Mouse (Mus musculus) erythroblast, embryonic 14.5 days (primary cell): ENCODE data around the gene Il2rb. TPM values are rescaled to one million over a fixed set of nuclear protein-coding genes. Genes with fewer than 3 reads are reported as not detected.
A peak's percentile ranks its signal among the peaks of the same experiment; 100 is the strongest.

Source experiments
- H3K27me3 ChIP-seq: 2 replicates; pipeline ENCODE4 v1.6.1; 2012; ENCODE audit warnings: inconsistent platforms; ENCODE audit not compliant: control insufficient read depth
- H3K36me3 ChIP-seq: 2 replicates; pipeline ENCODE4 v1.6.1; 2012; ENCODE audit warnings: mild to moderate bottlenecking, inconsistent platforms; ENCODE audit not compliant: control insufficient read depth
- H3K4me1 ChIP-seq: 2 replicates; pipeline ENCODE4 v1.6.1; 2012; ENCODE audit warnings: inconsistent platforms; ENCODE audit not compliant: control insufficient read depth
- H3K4me3 ChIP-seq: replicated peaks from 2 replicates; pipeline ENCODE3; 2012; ENCODE audit warnings: moderate library complexity, mild to moderate bottlenecking, inconsistent platforms
- H3K9me3 ChIP-seq: 2 replicates; pipeline ENCODE4 v1.6.1; 2012; ENCODE audit warnings: low read length, inconsistent platforms, mixed read lengths; ENCODE audit not compliant: control insufficient read depth
- GATA1 ChIP-seq: IDR thresholded peaks from 2 replicates; pipeline ENCODE4 v1.6.1; 2012; ENCODE audit warnings: low read length, inconsistent platforms, mixed read lengths
- TAL1 ChIP-seq: IDR thresholded peaks from 3 replicates; pipeline ENCODE4 v1.6.1; 2012; ENCODE audit warnings: low read length, inconsistent platforms, mixed read lengths
- polyA plus RNA-seq: library from polyadenylated mRNA; stranded (reverse); fragments of >175 nt; gene quantifications from 2 replicates; pipeline ENCODE4 v1.2.3, GENCODE M21; 2012

Gene Il2rb
- polyA plus RNA-seq, 1 experiment, result 0.01 TPM

GRCm38 (mm10) chr15:78479470-78479869 is 15.6 kb downstream of the Il2rb start:
- H3K9me3 ChIP-seq, result peaks cover 3% of the 10 kb centered on the region
- no peaks in the 10 kb centered on the region for H3K36me3 ChIP-seq
- TF ChIP-seq TAL1, result no peak
- no peaks in the 10 kb centered on the region for H3K27me3 ChIP-seq
- no peaks in the 10 kb centered on the region for H3K4me1 ChIP-seq
- no peak overlapping the region for H3K4me3 ChIP-seq

- no peak for TF ChIP-seq GATA1
- no peak for TF ChIP-seq TAL1
- Histone ChIP-seq H3K27me3 (no peaks in the 10 kb centered on the region), H3K36me3 (no peaks in the 10 kb centered on the region), H3K9me3 (peaks cover 3% of the 10 kb centered on the region), H3K4me1 (no peaks in the 10 kb centered on the region), H3K4me3 (no peak overlapping the region)
Observed at GRCm38 (mm10) chr15:78478073-78478472, 17.0 kb downstream of the Il2rb start.

GRCm38 (mm10) chr15:78476878-78477277 is 18.2 kb downstream of the Il2rb start:
- H3K9me3 ChIP-seq, result peaks cover 3% of the 10 kb centered on the region
- H3K27me3 ChIP-seq, result no peaks in the 10 kb centered on the region
- no peaks in the 10 kb centered on the region for H3K4me1 ChIP-seq
- no peak for TF ChIP-seq TAL1
- no peak for TF ChIP-seq GATA1
- no peaks in the 10 kb centered on the region for H3K36me3 ChIP-seq
- H3K4me3 ChIP-seq, result no peak overlapping the region

- no peak overlapping the region for H3K4me3 ChIP-seq
- no peaks in the 10 kb centered on the region for H3K27me3 ChIP-seq
- TF ChIP-seq GATA1, result no peak
Observed at GRCm38 (mm10) chr15:78475604-78476031, 19.5 kb downstream of the Il2rb start.

GRCm38 (mm10) chr15:78473442-78473841 is 21.6 kb downstream of the Il2rb start:
- H3K4me1 ChIP-seq, result no peaks in the 10 kb centered on the region; the same call in 1 of the 2 replicates
- H3K9me3 ChIP-seq, result no peaks in the 10 kb centered on the region
- H3K4me3 ChIP-seq, result no peak overlapping the region
- no peaks in the 10 kb centered on the region for H3K27me3 ChIP-seq
- TF ChIP-seq GATA1 (no peak), TAL1 (no peak)
- H3K36me3 ChIP-seq, result no peaks in the 10 kb centered on the region

More at GRCm38 (mm10) chr15:78475604-78476031, 19.5 kb downstream of the Il2rb start:
- no peaks in the 10 kb centered on the region for H3K4me1 ChIP-seq
- no peaks in the 10 kb centered on the region for H3K36me3 ChIP-seq
- peaks cover 3% of the 10 kb centered on the region for H3K9me3 ChIP-seq

- no peak for TF ChIP-seq GATA1
- no peak for TF ChIP-seq TAL1
- no peaks in the 10 kb centered on the region for H3K36me3 ChIP-seq
- H3K27me3 ChIP-seq, result no peaks in the 10 kb centered on the region
- no peaks in the 10 kb centered on the region; the same call in 1 of the 2 replicates for H3K4me1 ChIP-seq
- H3K4me3 ChIP-seq, result no peak overlapping the region
- no peaks in the 10 kb centered on the region for H3K9me3 ChIP-seq
Observed at GRCm38 (mm10) chr15:78471902-78472301, 23.2 kb downstream of the Il2rb start.

- no peaks in the 10 kb centered on the region for H3K36me3 ChIP-seq
- TF ChIP-seq TAL1 (no peak), GATA1 (no peak)
- H3K9me3 ChIP-seq, result no peaks in the 10 kb centered on the region
- no peaks in the 10 kb centered on the region for H3K27me3 ChIP-seq
- no peaks in the 10 kb centered on the region; the same call in 1 of the 2 replicates for H3K4me1 ChIP-seq
- H3K4me3 ChIP-seq, result no peak overlapping the region
Observed at GRCm38 (mm10) chr15:78470495-78471276, 24.4 kb downstream of the Il2rb start.

- Histone ChIP-seq H3K4me3 (peak within 1 kb of the TSS; percentile 29), H3K9me3 (no peaks in the 10 kb centered on the region), H3K27me3 (no peaks in the 10 kb centered on the region), H3K4me1 (no peaks in the 10 kb centered on the region; the same call in 1 of the 2 replicates), H3K36me3 (no peaks in the 10 kb centered on the region; the same call in 1 of the 2 replicates)
- TF ChIP-seq GATA1, result no peak
- no peak for TF ChIP-seq TAL1
Observed at GRCm38 (mm10) chr15:78468379-78468937, 26.6 kb downstream of the Il2rb start, which contains the start of gene Tmprss6. Gene Tmprss6, minus strand, starts transcription at chr15:78468634.

- Histone ChIP-seq H3K4me3 (peak overlapping the region; percentile 29), H3K36me3 (no peaks in the 10 kb centered on the region; the same call in 1 of the 2 replicates), H3K27me3 (no peaks in the 10 kb centered on the region), H3K9me3 (no peaks in the 10 kb centered on the region), H3K4me1 (no peaks in the 10 kb centered on the region; the same call in 1 of the 2 replicates)
- TF ChIP-seq TAL1 (no peak), GATA1 (no peak)
Observed at GRCm38 (mm10) chr15:78467570-78467969, 27.5 kb downstream of the Il2rb start.
